Mouse (Mus musculus) bone marrow macrophage, adult 2 months (primary cell): ENCODE results near the gene Tubb4a. TPM values are rescaled to one million over a fixed set of nuclear protein-coding genes. Genes with fewer than 3 reads are reported as not detected.
A peak's percentile ranks its signal among the peaks of the same experiment; 100 is the strongest.
"Not testable (repeated sequence)": the region's sequence is repeated elsewhere in the genome, so short reads cannot be mapped to it uniquely, and the experiment has no call there.

Source experiments
- H3K27ac ChIP-seq: 2 replicates; pipeline ENCODE4 v1.5.1; 2012; ENCODE audit warnings: low read depth, low read length; ENCODE audit not compliant: insufficient read depth
- H3K4me1 ChIP-seq: 2 replicates; pipeline ENCODE4 v1.6.1; 2012; ENCODE audit warnings: low read length; ENCODE audit not compliant: control insufficient read depth, insufficient read depth
- H3K4me3 ChIP-seq: 2 replicates; pipeline ENCODE4 v1.5.1; 2012; ENCODE audit warnings: mild to moderate bottlenecking, low read length, moderate library complexity; ENCODE audit not compliant: insufficient read depth
- CTCF ChIP-seq: IDR thresholded peaks from 2 replicates; pipeline ENCODE4 v1.5.1; 2012; ENCODE audit warnings: low read depth, mild to moderate bottlenecking, low read length, moderate library complexity
- POLR2A ChIP-seq: IDR thresholded peaks from 2 replicates; pipeline ENCODE4 v1.6.1; 2012; ENCODE audit warnings: mild to moderate bottlenecking, low read depth, low read length, borderline replicate concordance
- polyA plus RNA-seq: library from polyadenylated mRNA; stranded (reverse); fragments of >200 nt; gene quantifications from 2 replicates; pipeline ENCODE4 v1.2.4, GENCODE M21; 2012; ENCODE audit not compliant: missing spikeins, insufficient read depth, insufficient read length

Tubb4a gene
- polyA plus RNA-seq, 1 experiment = 0.91 TPM

DNA sequence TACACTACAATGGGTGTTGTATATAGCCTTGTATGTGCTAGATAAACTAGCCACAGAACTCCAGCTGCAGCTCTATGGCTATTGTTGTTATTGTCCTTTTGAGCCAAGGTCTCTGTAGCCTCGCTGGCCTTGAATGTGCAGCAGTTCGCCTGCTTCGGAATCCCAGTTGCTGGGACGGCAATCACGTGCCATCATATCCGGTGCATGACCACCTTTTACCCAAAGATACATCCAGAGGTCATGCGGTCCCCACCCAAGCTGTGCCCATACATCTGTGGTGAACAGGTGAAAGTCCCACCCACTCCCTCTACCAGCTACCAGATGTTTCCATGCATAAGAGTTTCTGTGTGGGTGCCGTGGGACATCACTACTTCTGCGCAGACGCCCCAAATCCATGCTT is 26.5 kb downstream of the Tubb4a start:
- Histone ChIP-seq H3K4me1 (peaks cover 7% of the 10 kb centered on the region), H3K27ac (no peak overlapping the region), H3K4me3 (no peak overlapping the region)
- TF ChIP-seq POLR2A = no peak
- no peak for TF ChIP-seq CTCF

DNA sequence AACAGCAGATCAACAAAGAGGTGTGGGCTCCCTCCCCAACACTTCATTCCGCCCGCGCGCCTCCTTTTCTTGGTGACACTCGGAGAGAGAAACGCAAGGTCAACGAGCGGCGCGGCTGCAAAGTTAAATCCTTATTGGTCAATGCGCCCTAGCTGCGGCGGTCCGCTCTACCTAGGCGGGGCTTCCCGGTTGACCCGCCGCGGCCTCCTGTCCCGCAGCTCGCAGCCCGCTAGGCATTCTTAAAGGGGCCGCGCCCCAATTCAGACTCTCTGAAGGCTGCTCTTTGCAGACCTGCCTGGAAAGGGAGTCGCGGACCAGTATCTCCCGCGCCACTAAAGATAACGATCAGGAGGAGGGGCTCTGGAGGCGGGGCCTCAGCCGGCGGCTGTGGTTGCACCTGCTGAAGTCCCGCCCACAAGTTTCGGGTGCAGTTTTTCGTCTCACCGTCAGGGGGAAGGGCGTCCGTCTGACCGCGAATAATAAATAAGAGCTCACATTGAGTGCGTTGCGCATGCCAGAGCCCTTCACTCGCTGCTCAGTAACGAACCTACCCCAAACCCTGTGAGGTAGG is 27.3 kb downstream of the Tubb4a start:
- peak overlapping the region; percentile 65 for H3K4me3 ChIP-seq
- no peak for TF ChIP-seq POLR2A
- no peak for TF ChIP-seq CTCF
- H3K27ac ChIP-seq = peak overlapping the region; percentile 38; the same call in 1 of the 2 replicates
- peaks cover 7% of the 10 kb centered on the region for H3K4me1 ChIP-seq

DNA sequence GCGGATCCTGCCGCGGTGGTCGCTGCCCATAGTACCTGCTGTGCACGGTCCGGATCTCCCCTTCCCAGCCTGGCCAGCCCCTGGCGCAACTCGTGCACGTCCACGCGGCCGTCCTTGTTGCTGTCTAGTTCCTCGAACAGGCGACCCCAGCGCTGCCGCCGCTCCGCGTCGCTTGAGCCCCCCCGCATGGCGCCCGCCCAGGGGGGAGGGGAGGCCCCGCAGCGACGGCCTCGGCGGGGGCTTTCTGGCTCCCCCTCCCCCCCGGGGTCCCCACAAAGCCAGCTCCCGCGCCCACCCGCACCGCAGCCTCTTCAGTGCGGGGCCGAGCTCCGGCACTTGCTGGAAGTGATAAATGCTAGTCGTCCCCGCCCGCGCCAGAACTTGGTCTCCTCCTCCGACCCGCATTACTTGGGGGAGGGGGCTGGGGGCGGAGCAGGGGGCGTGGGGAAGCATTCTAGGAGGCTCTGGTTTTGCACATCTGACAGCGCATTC is 28.1 kb downstream of the Tubb4a start, which contains the start of gene Slc25a23:
Gene Slc25a23 (minus strand): TSS at position 378 of the 492 bp plus-strand sequence.
- peaks cover 7% of the 10 kb centered on the region for H3K4me1 ChIP-seq
- no peak for TF ChIP-seq CTCF
- TF ChIP-seq POLR2A = no peak
- H3K27ac ChIP-seq = peak within 1 kb of the TSS; percentile 38; the same call in 1 of the 2 replicates
- peak within 1 kb of the TSS; percentile 65 for H3K4me3 ChIP-seq

DNA sequence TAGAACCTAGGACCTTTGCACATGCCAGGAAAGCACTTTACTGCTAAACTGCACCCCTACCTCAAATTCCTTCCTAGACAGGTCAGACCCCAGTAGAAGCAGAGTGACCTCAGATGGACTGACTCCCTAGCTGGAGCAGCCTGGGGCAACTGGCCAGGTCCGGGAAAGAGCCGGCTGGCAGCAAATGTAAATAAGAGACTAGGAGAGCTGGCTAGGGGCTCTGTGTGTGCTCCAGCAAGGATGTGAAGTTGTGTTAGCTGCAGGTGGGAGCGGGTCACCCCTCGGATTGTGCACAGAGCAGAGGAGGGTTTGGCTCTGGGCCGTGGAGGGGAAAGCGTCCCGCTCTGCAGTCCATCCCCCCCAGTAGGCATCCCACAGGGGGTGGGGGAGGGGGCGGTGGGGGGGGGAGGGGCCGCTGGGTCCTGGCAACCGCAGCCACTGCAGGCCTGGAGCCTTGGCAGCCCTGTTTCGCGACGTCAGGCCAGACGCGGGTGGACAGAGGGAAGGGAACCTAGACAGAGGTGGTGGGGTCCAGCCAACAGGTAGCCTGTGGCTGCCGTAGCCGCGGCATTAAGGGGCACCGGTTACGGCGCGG is 28.6 kb downstream of the Tubb4a start, which contains the start of gene Crb3:
Gene Crb3 (plus strand): TSS at position 215 of the 595 bp plus-strand sequence.
- TF ChIP-seq POLR2A = no peak
- TF ChIP-seq CTCF = no peak
- H3K4me3 ChIP-seq = peak within 1 kb of the TSS; percentile 65
- H3K27ac ChIP-seq = no peak within 1 kb of the TSS
- H3K4me1 ChIP-seq = peaks cover 7% of the 10 kb centered on the region

DNA sequence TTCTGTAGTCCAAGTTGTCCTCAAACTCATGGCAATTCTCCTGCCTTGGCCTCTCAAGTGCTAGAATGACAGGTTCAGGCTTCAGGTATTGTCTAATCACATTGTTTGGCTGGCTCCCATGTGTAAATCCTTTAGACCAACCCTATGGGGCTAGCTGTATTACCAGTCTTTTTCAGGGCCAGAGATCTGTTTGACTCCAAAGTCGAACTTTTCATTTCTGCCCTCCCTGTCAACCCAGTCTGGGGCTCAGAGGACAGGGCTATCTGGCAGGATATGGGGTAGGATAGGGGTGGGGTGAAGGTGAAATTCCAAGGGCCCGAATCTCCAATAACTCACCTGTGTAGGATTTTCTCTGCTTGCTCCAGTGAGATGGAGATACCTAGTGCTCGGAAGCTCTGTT is 31.3 kb downstream of the Tubb4a start:
- H3K4me3 ChIP-seq = no peak overlapping the region
- TF ChIP-seq POLR2A (no peak), CTCF (no peak)
- H3K27ac ChIP-seq = no peak overlapping the region
- peaks cover 3% of the 10 kb centered on the region for H3K4me1 ChIP-seq

DNA sequence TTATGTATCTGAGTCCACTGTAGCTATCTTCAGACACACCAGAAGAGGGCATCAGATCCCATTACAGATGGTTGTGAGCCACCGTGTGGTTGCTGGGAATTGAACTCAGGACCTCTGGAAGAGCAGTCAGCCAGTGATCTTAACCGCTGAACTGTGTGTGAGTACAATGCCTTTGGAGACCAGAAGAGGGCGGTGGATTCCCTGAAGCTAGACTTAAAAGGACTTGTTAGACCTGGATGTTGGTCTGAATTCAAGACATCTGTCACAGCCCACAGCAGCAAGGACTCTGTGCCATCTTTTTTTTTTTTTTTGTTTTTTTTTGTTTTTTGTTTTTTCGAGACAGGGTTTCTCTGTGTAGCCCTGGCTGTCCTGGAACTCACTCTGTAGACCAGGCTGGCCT is 35.9 kb downstream of the Tubb4a start:
- not testable (repeated sequence) for H3K4me3 ChIP-seq, H3K27ac ChIP-seq, H3K4me1 ChIP-seq

DNA sequence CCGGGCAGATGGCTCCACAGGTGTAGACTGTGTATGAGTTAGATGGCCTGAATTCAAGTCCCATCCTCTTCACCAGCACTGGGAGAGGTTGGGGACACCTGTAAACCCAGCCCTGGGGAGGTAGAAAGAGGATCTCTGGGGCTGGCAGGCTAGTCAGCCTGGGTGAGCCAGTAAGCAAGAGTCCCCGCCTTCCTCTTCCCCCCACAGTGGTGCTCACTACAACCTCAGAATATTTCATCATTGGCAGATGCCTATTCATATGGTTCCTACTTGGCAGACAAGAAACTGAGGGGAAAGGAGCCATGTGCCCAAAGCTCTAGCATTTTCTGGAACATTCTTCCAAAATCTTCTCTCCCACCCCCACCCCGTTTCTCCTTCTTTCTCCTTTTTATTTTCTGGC is 38.8 kb downstream of the Tubb4a start:
- no peak overlapping the region for H3K4me3 ChIP-seq
- H3K27ac ChIP-seq = no peak overlapping the region
- H3K4me1 ChIP-seq = peaks cover 8% of the 10 kb centered on the region
- TF ChIP-seq POLR2A (no peak), CTCF (no peak)

DNA sequence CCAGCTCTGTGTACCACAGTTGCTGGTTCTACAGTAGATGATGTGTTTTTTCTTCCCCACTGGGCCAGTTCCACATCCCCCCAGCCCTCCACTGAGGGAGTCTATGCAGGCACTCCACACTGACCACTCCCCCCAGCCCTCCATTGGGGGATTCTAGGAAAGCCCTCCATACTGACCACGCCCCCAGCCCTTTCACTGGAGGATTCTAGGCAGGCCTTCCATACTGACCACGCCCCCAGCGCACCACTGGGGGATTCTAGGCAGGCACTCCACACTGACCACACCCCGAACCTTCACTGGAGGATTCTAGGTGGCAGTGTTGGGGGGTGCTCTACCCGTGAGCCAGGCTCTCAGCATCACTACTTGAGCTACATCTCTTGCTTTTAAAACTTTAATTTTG is 40.2 kb downstream of the Tubb4a start:
- H3K4me1 ChIP-seq = peaks cover 8% of the 10 kb centered on the region
- no peak overlapping the region for H3K27ac ChIP-seq
- TF ChIP-seq CTCF (no peak), POLR2A (no peak)

DNA sequence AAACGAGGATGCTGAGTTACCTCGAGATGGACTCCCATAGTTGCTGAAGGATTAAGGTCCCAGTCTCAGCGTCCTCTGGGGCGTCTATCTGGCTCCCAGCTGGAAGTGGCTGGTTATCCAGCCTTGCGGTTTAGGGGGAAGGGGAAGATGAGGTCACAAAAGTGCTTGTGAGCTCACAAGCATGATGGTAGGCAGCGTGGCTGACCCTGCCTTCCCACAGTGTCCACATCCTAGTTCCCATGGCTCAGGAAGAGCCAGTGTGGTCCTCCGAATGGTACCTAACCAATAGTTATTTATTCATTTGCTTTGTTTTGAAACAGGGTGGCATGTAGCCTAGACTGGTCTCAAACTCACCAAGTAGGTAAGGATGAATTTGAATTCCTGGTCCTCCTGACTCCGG is 46.0 kb downstream of the Tubb4a start, which contains the start of gene Slc25a41:
Gene Slc25a41 (minus strand): TSS at position 101 of the 400 bp plus-strand sequence.
- Histone ChIP-seq H3K4me3 (no peak within 1 kb of the TSS), H3K4me1 (peaks cover 7% of the 10 kb centered on the region; the same call in 1 of the 2 replicates), H3K27ac (no peak within 1 kb of the TSS)
- TF ChIP-seq CTCF (no peak), POLR2A (no peak)

More for the DNA sequence above, 40.2 kb downstream of the Tubb4a start:
- no peak overlapping the region for H3K4me3 ChIP-seq

DNA sequence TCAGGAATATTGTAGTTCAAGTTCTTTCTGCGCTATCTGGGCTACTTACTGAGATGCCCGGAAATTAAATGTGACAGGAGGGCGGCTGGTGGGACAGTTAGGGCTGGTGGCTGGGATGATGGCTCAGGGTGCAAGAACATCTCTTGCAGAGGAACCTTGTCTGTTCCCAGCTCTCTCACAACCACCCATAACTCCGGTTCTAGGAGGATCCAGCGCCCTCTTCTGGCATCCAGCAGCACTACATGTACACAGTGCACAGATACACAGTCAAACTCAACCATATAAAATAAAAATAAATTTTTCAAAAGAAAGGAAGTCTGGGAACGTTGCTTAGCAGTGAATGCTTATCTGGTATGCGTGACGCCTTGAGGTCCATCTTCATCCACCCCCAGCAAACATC is 48.6 kb downstream of the Tubb4a start:
- Histone ChIP-seq H3K4me3 (no peak overlapping the region), H3K27ac (no peak overlapping the region), H3K4me1 (peaks cover 7% of the 10 kb centered on the region; the same call in 1 of the 2 replicates)
- no peak for TF ChIP-seq CTCF
